Mouse (Mus musculus) bone marrow macrophage, adult 2 months (primary cell): ENCODE measurements around the gene Fbxo41.

ENCODE experiments used
- CTCF ChIP-seq: IDR thresholded peaks from 2 replicates; pipeline ENCODE4 v1.5.1; 2012; ENCODE audit warnings: low read depth, mild to moderate bottlenecking, low read length, moderate library complexity
- POLR2A ChIP-seq: IDR thresholded peaks from 2 replicates; pipeline ENCODE4 v1.6.1; 2012; ENCODE audit warnings: mild to moderate bottlenecking, low read depth, low read length, borderline replicate concordance

DNA sequence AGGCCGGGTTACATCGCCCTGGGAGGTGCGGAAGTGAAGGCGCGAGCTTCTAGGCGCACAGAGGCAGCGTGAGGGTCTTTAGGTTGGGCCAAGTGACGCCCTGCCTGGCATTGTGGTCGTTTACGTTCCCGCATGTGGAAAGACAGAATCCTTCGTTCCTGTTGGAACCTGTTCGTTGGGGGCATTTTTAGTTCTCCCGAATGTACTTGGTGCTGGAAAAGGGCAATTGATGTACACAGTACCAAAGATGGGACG lies 50.5 kb downstream of the Fbxo41 start:
- TF ChIP-seq CTCF (no peak), POLR2A (no peak)
